Mouse (Mus musculus) midbrain, embryonic 14.5 days (tissue): Measurements from ENCODE around the gene Lat. TPM values are rescaled to one million over a fixed set of nuclear protein-coding genes. Genes with fewer than 3 reads are reported as not detected.

Source experiments
- ATAC-seq: fragments of 200-750 bp; cut with Nextera tagmentation; 2 replicates; pipeline ENCODE4 v1.8.0; 2017; ENCODE audit warnings: moderate number of reproducible peaks, moderate library complexity; ENCODE audit not compliant: low FRiP score, low TSS enrichment
- DNase-seq: peaks from one replicate; pipeline ENCODE4 v3.0.0-alpha.2; 2015
- H3K27ac ChIP-seq: fragments of 300-500 bp; sonication (generic); replicated peaks from 2 replicates; pipeline ENCODE4 v1.5.1; 2014; ENCODE audit warnings: mild to moderate bottlenecking, low read depth, low read length, moderate library complexity
- H3K27me3 ChIP-seq: fragments of 300-500 bp; sonication (generic); 2 replicates; pipeline ENCODE4 v1.6.1; 2014; ENCODE audit warnings: low read length, control low read depth, mixed read lengths; ENCODE audit not compliant: control insufficient read depth, insufficient read depth
- H3K36me3 ChIP-seq: fragments of 300-500 bp; sonication (generic); 2 replicates; pipeline ENCODE4 v1.6.1; 2014; ENCODE audit warnings: low read length, control low read depth; ENCODE audit not compliant: control insufficient read depth, insufficient read depth
- H3K4me1 ChIP-seq: fragments of 300-500 bp; sonication (generic); 2 replicates; pipeline ENCODE4 v1.6.1; 2014; ENCODE audit warnings: mild to moderate bottlenecking, antibody characterized with exemption, low read length, control low read depth; ENCODE audit not compliant: control insufficient read depth, insufficient read depth
- H3K4me2 ChIP-seq: fragments of 300-500 bp; sonication (generic); 2 replicates; pipeline ENCODE4 v1.6.1; 2014; ENCODE audit warnings: mild to moderate bottlenecking, low read length, moderate library complexity
- H3K4me3 ChIP-seq: fragments of 300-500 bp; sonication (generic); replicated peaks from 2 replicates; pipeline ENCODE4 v1.5.1; 2014; ENCODE audit warnings: low read depth, low read length
- H3K9ac ChIP-seq: fragments of 300-500 bp; sonication (generic); replicated peaks from 2 replicates; pipeline ENCODE4 v1.6.1; 2014; ENCODE audit warnings: mild to moderate bottlenecking, low read length, moderate library complexity
- H3K9me3 ChIP-seq: fragments of 300-500 bp; sonication (generic); 2 replicates; pipeline ENCODE4 v1.6.1; 2016; ENCODE audit warnings: low read length, control low read depth, mixed read lengths; ENCODE audit not compliant: control insufficient read depth
- WGBS: fragments of 180-500 bp; shearing (Covaris S2); extraction: QIAGEN DNeasy Blood & Tissue Kit; methylation state at CpG from one replicate; pipeline ENCODE4 v1.1.7; 2014; 5-methylcytosine and 5-hydroxymethylcytosine counted together
- polyA plus RNA-seq: library from polyadenylated mRNA; unstranded; fragments of >200 nt; fragmentation: Nextera tagmentation; extraction: Ambion mirVana; gene quantifications from 2 replicates; pipeline ENCODE4 v1.2.1, GENCODE M21; 2014

Lat gene
- polyA plus RNA-seq, 1 experiment from 2014 or later = 0.92 TPM

- Histone ChIP-seq H3K36me3 (no peaks in the 10 kb centered on the region), H3K27me3 (no peaks in the 10 kb centered on the region), H3K9me3 (no peaks in the 10 kb centered on the region), H3K4me3 (peak overlapping the region; percentile 3; the same call in 1 of the 2 replicates), H3K4me1 (0 out of 2 replicates have a peak, but pooled peaks cover 4% of the 10 kb centered on the region), H3K4me2 (peak overlapping the region; percentile 41), H3K27ac (peak overlapping the region; percentile 75), H3K9ac (no peak overlapping the region; the same call in 1 of the 2 replicates)
- ATAC-seq (no peak), DNase-seq (peak; percentile 74)
- 53% methylated on average over 20 of the region's 20 CpGs for WGBS
Observed at GRCm38 (mm10) chr7:126350748-126351418, 18.5 kb downstream of the Lat start.

- H3K4me2 ChIP-seq = no peak overlapping the region
- no peak overlapping the region for H3K9ac ChIP-seq
- H3K36me3 ChIP-seq = no peaks in the 10 kb centered on the region
- no peak overlapping the region for H3K27ac ChIP-seq
- H3K4me3 ChIP-seq = no peak overlapping the region
- H3K9me3 ChIP-seq = no peaks in the 10 kb centered on the region
- DNase-seq = no peak
- H3K4me1 ChIP-seq = 0 out of 2 replicates have a peak, but pooled peaks cover 4% of the 10 kb centered on the region
- ATAC-seq = no peak
- H3K27me3 ChIP-seq = no peaks in the 10 kb centered on the region
- WGBS = 78% methylated on average over 8 of the region's 8 CpGs
Observed at GRCm38 (mm10) chr7:126348293-126348692, 21.1 kb downstream of the Lat start.

GRCm38 (mm10) chr7:126347098-126347497 lies 22.3 kb downstream of the Lat start:
- no peak overlapping the region for H3K4me2 ChIP-seq
- ATAC-seq (no peak), DNase-seq (no peak)
- H3K27ac ChIP-seq = no peak overlapping the region
- no peaks in the 10 kb centered on the region for H3K27me3 ChIP-seq
- no peaks in the 10 kb centered on the region for H3K9me3 ChIP-seq
- H3K4me1 ChIP-seq = 0 out of 2 replicates have a peak, but pooled peaks cover 4% of the 10 kb centered on the region
- 55% methylated on average over 1 of the region's 1 CpGs for whole genome bisulfite sequencing
- H3K4me3 ChIP-seq = no peak overlapping the region
- no peak overlapping the region for H3K9ac ChIP-seq
- no peaks in the 10 kb centered on the region for H3K36me3 ChIP-seq

GRCm38 (mm10) chr7:126345969-126346368 lies 23.4 kb downstream of the Lat start:
- Histone ChIP-seq H3K36me3 (no peaks in the 10 kb centered on the region), H3K9me3 (no peaks in the 10 kb centered on the region), H3K4me1 (no peaks in the 10 kb centered on the region), H3K4me3 (no peak overlapping the region), H3K27me3 (no peaks in the 10 kb centered on the region), H3K9ac (no peak overlapping the region), H3K27ac (no peak overlapping the region), H3K4me2 (no peak overlapping the region)
- no peak for ATAC-seq
- DNase-seq = no peak
- WGBS = 61% methylated on average over 3 of the region's 3 CpGs

- ATAC-seq (no peak), DNase-seq (no peak)
- Histone ChIP-seq H3K9ac (no peak overlapping the region), H3K4me2 (no peak overlapping the region), H3K27me3 (no peaks in the 10 kb centered on the region), H3K4me1 (no peaks in the 10 kb centered on the region), H3K9me3 (no peaks in the 10 kb centered on the region), H3K36me3 (no peaks in the 10 kb centered on the region), H3K27ac (no peak overlapping the region), H3K4me3 (no peak overlapping the region)
- WGBS = 62% methylated on average over 3 of the region's 3 CpGs
Observed at GRCm38 (mm10) chr7:126345557-126345956, 23.8 kb downstream of the Lat start.

GRCm38 (mm10) chr7:126340896-126341295 lies 28.5 kb downstream of the Lat start:
- no peaks in the 10 kb centered on the region for H3K9me3 ChIP-seq
- WGBS = 57% methylated on average over 6 of the region's 6 CpGs
- no peak overlapping the region for H3K27ac ChIP-seq
- H3K9ac ChIP-seq = no peak overlapping the region
- no peaks in the 10 kb centered on the region for H3K4me1 ChIP-seq
- ATAC-seq (no peak), DNase-seq (no peak)
- no peaks in the 10 kb centered on the region for H3K27me3 ChIP-seq
- no peak overlapping the region for H3K4me3 ChIP-seq
- H3K36me3 ChIP-seq = no peaks in the 10 kb centered on the region
- H3K4me2 ChIP-seq = no peak overlapping the region

- ATAC-seq (no peak), DNase-seq (no peak)
- no peak overlapping the region for H3K27ac ChIP-seq
- H3K9ac ChIP-seq = no peak overlapping the region
- no peak overlapping the region for H3K4me3 ChIP-seq
- no peaks in the 10 kb centered on the region for H3K9me3 ChIP-seq
- WGBS = 77% methylated on average over 6 of the region's 6 CpGs
- H3K4me1 ChIP-seq = no peaks in the 10 kb centered on the region
- H3K4me2 ChIP-seq = no peak overlapping the region
- no peaks in the 10 kb centered on the region for H3K36me3 ChIP-seq
- no peaks in the 10 kb centered on the region for H3K27me3 ChIP-seq
Observed at GRCm38 (mm10) chr7:126340206-126340618, 29.2 kb downstream of the Lat start.

GRCm38 (mm10) chr7:126339521-126339971 lies 29.8 kb downstream of the Lat start:
- no peak overlapping the region for H3K27ac ChIP-seq
- no peak overlapping the region for H3K4me2 ChIP-seq
- no peaks in the 10 kb centered on the region for H3K4me1 ChIP-seq
- no peaks in the 10 kb centered on the region for H3K36me3 ChIP-seq
- WGBS = 86% methylated on average over 8 of the region's 8 CpGs
- no peak overlapping the region for H3K9ac ChIP-seq
- ATAC-seq (no peak), DNase-seq (no peak)
- no peaks in the 10 kb centered on the region for H3K27me3 ChIP-seq
- no peak overlapping the region for H3K4me3 ChIP-seq
- H3K9me3 ChIP-seq = no peaks in the 10 kb centered on the region

GRCm38 (mm10) chr7:126338906-126339305 lies 30.5 kb downstream of the Lat start:
- Histone ChIP-seq H3K9me3 (no peaks in the 10 kb centered on the region), H3K4me1 (no peaks in the 10 kb centered on the region), H3K27me3 (no peaks in the 10 kb centered on the region), H3K9ac (no peak overlapping the region), H3K27ac (no peak overlapping the region), H3K4me2 (no peak overlapping the region), H3K36me3 (no peaks in the 10 kb centered on the region), H3K4me3 (no peak overlapping the region)
- 87% methylated on average over 8 of the region's 8 CpGs for WGBS
- no peak for DNase-seq
- ATAC-seq = no peak
